Mouse (Mus musculus): ENCODE data around the gene BC035044. TPM values are rescaled to one million over a fixed set of nuclear protein-coding genes. Genes with fewer than 3 reads are reported as not detected.

BC035044 gene
- total RNA-seq, 1 experiment from 2014 or later: 109 TPM

- peak; percentile 46 to 62 for ATAC-seq (replicated peaks in 1 of 2; ENCODE audit: insufficient read depth in 1 of 2, low FRiP score in 2 of 2, low TSS enrichment in 1 of 2, low read depth in 1 of 2, poor library complexity in 2 of 2, severe bottlenecking in 2 of 2)
Measured at GRCm38 (mm10) chr6:128839266-128839771, 51.6 kb downstream of the BC035044 start.

GRCm38 (mm10) chr6:128838342-128839265, 52.3 kb downstream of the BC035044 start:
- ATAC-seq (replicated peaks in 1 of 2; ENCODE audit: insufficient read depth in 1 of 2, low FRiP score in 2 of 2, low TSS enrichment in 1 of 2, low read depth in 1 of 2, poor library complexity in 2 of 2, severe bottlenecking in 2 of 2): peak in 1 of 2 experiments; percentile 16; a peak in 1 of 4 replicates

- ATAC-seq (replicated peaks in 1 of 2; ENCODE audit: insufficient read depth in 1 of 2, low FRiP score in 2 of 2, low TSS enrichment in 1 of 2, low read depth in 1 of 2, poor library complexity in 2 of 2, severe bottlenecking in 2 of 2): no peak
Measured at GRCm38 (mm10) chr6:128837454-128838341, 53.2 kb downstream of the BC035044 start.

GRCm38 (mm10) chr6:128836955-128837334, 54.0 kb downstream of the BC035044 start:
- ATAC-seq (replicated peaks in 1 of 2; ENCODE audit: insufficient read depth in 1 of 2, low FRiP score in 2 of 2, low TSS enrichment in 1 of 2, low read depth in 1 of 2, poor library complexity in 2 of 2, severe bottlenecking in 2 of 2): no peak

- ATAC-seq (replicated peaks in 1 of 2; ENCODE audit: insufficient read depth in 1 of 2, low FRiP score in 2 of 2, low TSS enrichment in 1 of 2, low read depth in 1 of 2, poor library complexity in 2 of 2, severe bottlenecking in 2 of 2): peak; percentile 12 to 24; a peak in 2 of 4 replicates
Measured at GRCm38 (mm10) chr6:128836191-128836954, 54.6 kb downstream of the BC035044 start.

GRCm38 (mm10) chr6:128835571-128835970, 55.4 kb downstream of the BC035044 start:
- ATAC-seq (replicated peaks in 1 of 2; ENCODE audit: insufficient read depth in 1 of 2, low FRiP score in 2 of 2, low TSS enrichment in 1 of 2, low read depth in 1 of 2, poor library complexity in 2 of 2, severe bottlenecking in 2 of 2): no peak

- no peak for ATAC-seq (replicated peaks in 1 of 2; ENCODE audit: insufficient read depth in 1 of 2, low FRiP score in 2 of 2, low TSS enrichment in 1 of 2, low read depth in 1 of 2, poor library complexity in 2 of 2, severe bottlenecking in 2 of 2)
Measured at GRCm38 (mm10) chr6:128833046-128833445, 57.9 kb downstream of the BC035044 start.

GRCm38 (mm10) chr6:128829837-128830236, 61.1 kb downstream of the BC035044 start:
- no peak for ATAC-seq (replicated peaks in 1 of 2; ENCODE audit: insufficient read depth in 1 of 2, low FRiP score in 2 of 2, low TSS enrichment in 1 of 2, low read depth in 1 of 2, poor library complexity in 2 of 2, severe bottlenecking in 2 of 2)

- no peak for ATAC-seq (replicated peaks in 1 of 2; ENCODE audit: insufficient read depth in 1 of 2, low FRiP score in 2 of 2, low TSS enrichment in 1 of 2, low read depth in 1 of 2, poor library complexity in 2 of 2, severe bottlenecking in 2 of 2)
Measured at GRCm38 (mm10) chr6:128826781-128827180, 64.1 kb downstream of the BC035044 start.

- ATAC-seq (replicated peaks in 1 of 2; ENCODE audit: insufficient read depth in 1 of 2, low FRiP score in 2 of 2, low TSS enrichment in 1 of 2, low read depth in 1 of 2, poor library complexity in 2 of 2, severe bottlenecking in 2 of 2): no peak
Measured at GRCm38 (mm10) chr6:128826132-128826531, 64.8 kb downstream of the BC035044 start, which contains the start of the genes Gm44511 and Klrb1b. Gm44511 (minus strand) TSS chr6:128826315. Klrb1b (minus strand) TSS chr6:128826331.

GRCm38 (mm10) chr6:128818083-128818802, 72.7 kb downstream of the BC035044 start:
- no peak for ATAC-seq (replicated peaks in 1 of 2; ENCODE audit: insufficient read depth in 1 of 2, low FRiP score in 2 of 2, low TSS enrichment in 1 of 2, low read depth in 1 of 2, poor library complexity in 2 of 2, severe bottlenecking in 2 of 2)

- peak; percentile 80 to 91 for ATAC-seq (replicated peaks in 1 of 2; ENCODE audit: insufficient read depth in 1 of 2, low FRiP score in 2 of 2, low TSS enrichment in 1 of 2, low read depth in 1 of 2, poor library complexity in 2 of 2, severe bottlenecking in 2 of 2)
Measured at GRCm38 (mm10) chr6:128808532-128808931, 82.4 kb downstream of the BC035044 start.

- no peak for ATAC-seq (replicated peaks in 1 of 2; ENCODE audit: insufficient read depth in 1 of 2, low FRiP score in 2 of 2, low TSS enrichment in 1 of 2, low read depth in 1 of 2, poor library complexity in 2 of 2, severe bottlenecking in 2 of 2)
Measured at GRCm38 (mm10) chr6:128807021-128807420, 83.9 kb downstream of the BC035044 start.

GRCm38 (mm10) chr6:128804823-128805640, 85.9 kb downstream of the BC035044 start:
- ATAC-seq (replicated peaks in 1 of 2; ENCODE audit: insufficient read depth in 1 of 2, low FRiP score in 2 of 2, low TSS enrichment in 1 of 2, low read depth in 1 of 2, poor library complexity in 2 of 2, severe bottlenecking in 2 of 2): peak; percentile 61 to 63

GRCm38 (mm10) chr6:128802999-128803857, 87.7 kb downstream of the BC035044 start:
- peak; percentile 85 to 86 for ATAC-seq (replicated peaks in 1 of 2; ENCODE audit: insufficient read depth in 1 of 2, low FRiP score in 2 of 2, low TSS enrichment in 1 of 2, low read depth in 1 of 2, poor library complexity in 2 of 2, severe bottlenecking in 2 of 2)

All from hematopoietic stem cell, adult 5-6 weeks (primary cell).